Mouse (Mus musculus) limb, embryonic 13.5 days (tissue): Measurements from ENCODE around the gene Rnf115. TPM values are rescaled to one million over a fixed set of nuclear protein-coding genes. Genes with fewer than 3 reads are reported as not detected.
"Not testable (repeated sequence)": the region's sequence is repeated elsewhere in the genome, so short reads cannot be mapped to it uniquely, and the experiment has no call there.

Experiments used
- ATAC-seq: fragments of 200-750 bp; cut with Nextera tagmentation; 2 replicates; pipeline ENCODE4 v1.8.0; 2017; ENCODE audit warnings: low read depth, moderate number of reproducible peaks, moderate TSS enrichment; ENCODE audit not compliant: low FRiP score
- H3K27ac ChIP-seq: fragments of 300-500 bp; sonication (generic); 2 replicates; pipeline ENCODE4 v1.5.1; 2015; ENCODE audit warnings: inconsistent platforms, mild to moderate bottlenecking, moderate library complexity
- H3K27me3 ChIP-seq: fragments of 300-500 bp; sonication (generic); 2 replicates; pipeline ENCODE4 v1.6.1; 2015; ENCODE audit warnings: mild to moderate bottlenecking, inconsistent platforms
- H3K36me3 ChIP-seq: fragments of 300-500 bp; sonication (generic); 2 replicates; pipeline ENCODE4 v1.6.1; 2015; ENCODE audit warnings: inconsistent platforms, mild to moderate bottlenecking, moderate library complexity
- H3K4me1 ChIP-seq: fragments of 300-500 bp; sonication (generic); 2 replicates; pipeline ENCODE4 v1.6.1; 2015; ENCODE audit warnings: inconsistent platforms
- H3K4me2 ChIP-seq: fragments of 300-500 bp; sonication (generic); replicated peaks from 2 replicates; pipeline ENCODE4 v1.6.1; 2015; ENCODE audit warnings: inconsistent platforms, mild to moderate bottlenecking, moderate library complexity
- H3K4me3 ChIP-seq: fragments of 300-500 bp; sonication (generic); 2 replicates; pipeline ENCODE4 v1.5.1; 2015; ENCODE audit warnings: moderate library complexity, mild to moderate bottlenecking, inconsistent platforms
- H3K9ac ChIP-seq: fragments of 300-500 bp; sonication (generic); 2 replicates; pipeline ENCODE4 v1.6.1; 2015; ENCODE audit warnings: mild to moderate bottlenecking, inconsistent platforms
- H3K9me3 ChIP-seq: fragments of 300-500 bp; sonication (generic); 2 replicates; pipeline ENCODE4 v1.6.1; 2016; ENCODE audit warnings: inconsistent platforms
- WGBS: fragments of 180-500 bp; shearing (Covaris S2); methylation state at CpG from one replicate; pipeline ENCODE4 v1.1.7; 2015; 5-methylcytosine and 5-hydroxymethylcytosine counted together
- polyA plus RNA-seq: library from polyadenylated mRNA; unstranded; fragments of >200 nt; fragmentation: Nextera tagmentation; extraction: Ambion mirVana; gene quantifications from 2 replicates; pipeline ENCODE4 v1.2.1, GENCODE M21; 2015

The Rnf115 gene
- polyA plus RNA-seq, 1 experiment from 2014 or later: 53.1 TPM

DNA sequence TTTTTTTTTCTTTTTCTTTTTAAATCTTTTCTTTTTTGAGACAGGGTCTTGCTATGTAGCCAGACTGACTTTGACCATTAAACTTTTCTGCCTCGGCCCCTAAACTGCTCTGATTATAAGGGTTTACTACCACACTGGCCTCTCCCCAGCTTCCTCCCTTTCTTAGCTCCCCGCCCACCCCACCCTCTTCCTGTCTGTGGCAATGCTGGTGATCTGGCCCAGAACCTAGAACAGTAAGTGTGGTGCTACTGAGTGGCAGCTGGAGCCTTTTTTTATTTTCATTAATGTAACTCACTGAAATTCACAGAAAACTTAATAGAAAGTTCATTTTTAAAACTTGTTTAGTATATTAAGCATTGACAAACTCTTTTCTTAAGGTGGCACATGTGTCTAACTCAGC, 11.6 kb upstream of the Rnf115 start:
- H3K36me3 ChIP-seq: peaks cover 70% of the 10 kb centered on the region
- WGBS: 67% methylated on average over 2 of the region's 2 CpGs
- H3K9me3 ChIP-seq: no peaks in the 10 kb centered on the region
- ATAC-seq: no peak
- no peak overlapping the region for H3K9ac ChIP-seq
- H3K27ac ChIP-seq: no peak overlapping the region
- no peak overlapping the region for H3K4me3 ChIP-seq
- no peaks in the 10 kb centered on the region for H3K27me3 ChIP-seq
- H3K4me1 ChIP-seq: no peaks in the 10 kb centered on the region
- H3K4me2 ChIP-seq: no peak overlapping the region

GRCm38 (mm10) chr3:96719173-96719572, 8.3 kb upstream of the Rnf115 start:
- Histone ChIP-seq H3K4me2 (no peak overlapping the region), H3K4me3 (no peak overlapping the region), H3K27ac (no peak overlapping the region), H3K36me3 (peaks cover 70% of the 10 kb centered on the region), H3K27me3 (no peaks in the 10 kb centered on the region), H3K9me3 (no peaks in the 10 kb centered on the region), H3K9ac (no peak overlapping the region), H3K4me1 (no peaks in the 10 kb centered on the region)
- 48% methylated on average over 14 of the region's 14 CpGs for WGBS
- ATAC-seq: no peak

DNA sequence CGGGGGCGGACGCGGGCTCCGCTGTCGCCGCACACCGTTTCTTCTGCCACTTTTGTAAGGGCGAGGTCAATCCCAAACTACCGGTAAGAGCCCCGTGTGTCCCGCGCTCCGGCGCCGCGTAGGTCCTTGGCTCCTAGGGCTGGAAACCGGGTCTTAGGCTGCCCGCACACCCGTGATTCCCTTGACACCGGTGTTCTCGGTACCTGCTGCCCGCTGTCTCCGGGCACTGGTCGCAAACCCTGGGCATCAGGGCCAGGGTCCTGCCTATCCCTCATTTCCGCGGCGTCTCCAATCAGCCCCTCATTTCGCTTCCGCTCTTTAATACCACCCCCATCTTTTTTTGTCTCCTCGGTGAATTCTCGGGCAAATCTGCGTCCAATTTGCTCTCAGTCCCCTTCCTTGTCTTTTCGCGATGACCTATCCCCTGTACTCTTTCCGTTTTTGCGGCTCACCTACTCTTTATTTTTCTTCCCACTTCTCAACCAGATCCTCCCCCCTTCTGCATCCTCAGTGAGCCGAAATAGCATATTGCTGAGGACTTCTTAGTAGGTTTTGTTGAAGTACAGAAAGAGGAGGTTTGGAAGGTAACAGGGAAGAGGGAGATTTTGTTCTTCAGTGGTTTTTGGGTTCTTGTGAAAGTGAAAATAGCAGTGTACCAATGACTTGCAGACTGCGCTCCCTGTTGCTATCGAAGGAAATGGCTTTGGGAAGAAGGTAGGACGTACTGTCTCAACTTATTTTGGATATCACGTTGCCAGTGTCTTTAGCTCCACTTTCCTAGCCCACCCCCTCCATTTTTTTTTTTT, 567 bp downstream of the Rnf115 start:
- Histone ChIP-seq H3K9ac (peak overlapping the region; percentile 91), H3K4me2 (peak overlapping the region; percentile 76), H3K27me3 (no peaks in the 10 kb centered on the region), H3K4me1 (peaks cover 22% of the 10 kb centered on the region), H3K27ac (peak overlapping the region; percentile 80; the same call in 1 of the 2 replicates), H3K4me3 (peak overlapping the region; percentile 92), H3K36me3 (peaks cover 11% of the 10 kb centered on the region), H3K9me3 (no peaks in the 10 kb centered on the region)
- peak; percentile 40; the same call in 1 of the 2 replicates for ATAC-seq
- 1% methylated on average over 42 of the region's 42 CpGs for WGBS

DNA sequence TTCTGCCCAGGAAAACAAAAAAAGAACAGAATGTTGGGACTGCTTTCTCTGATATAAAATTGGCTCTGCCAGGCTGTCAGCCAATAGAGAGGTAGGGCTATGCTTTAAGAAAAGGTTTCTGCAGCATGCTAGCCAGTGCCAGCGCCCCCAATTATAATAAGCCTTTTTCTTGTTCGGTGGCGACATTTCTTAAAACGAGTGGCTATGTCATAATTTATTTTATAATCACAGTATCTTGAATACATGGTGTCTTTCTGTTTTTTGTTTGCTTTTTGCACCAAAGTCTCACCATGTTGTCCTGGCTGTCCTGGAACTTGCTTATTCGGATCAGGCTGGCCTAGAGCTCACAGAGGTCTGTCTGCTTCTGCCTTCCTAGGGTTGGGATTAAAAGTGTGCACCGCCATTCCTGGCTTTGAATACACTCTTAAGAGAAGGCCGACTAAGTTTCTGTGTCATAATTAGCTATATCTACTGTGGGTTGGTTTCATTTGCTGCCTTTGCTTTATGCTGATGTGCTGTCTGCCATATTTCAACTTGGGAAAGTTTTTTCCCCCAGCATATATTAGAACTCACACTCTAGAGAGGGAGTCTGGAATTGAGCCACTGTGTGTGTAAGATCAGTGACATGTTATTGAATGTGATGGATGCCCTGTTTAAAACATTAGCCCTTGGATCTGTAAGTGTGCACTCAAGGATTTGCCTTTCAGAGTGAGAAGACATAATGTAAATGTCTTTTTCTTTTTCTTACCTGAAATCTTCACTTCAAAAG, 1.4 kb downstream of the Rnf115 start:
- peak overlapping the region; percentile 76 for H3K4me2 ChIP-seq
- H3K36me3 ChIP-seq: peaks cover 3% of the 10 kb centered on the region
- ATAC-seq: no peak
- H3K9ac ChIP-seq: peak overlapping the region; percentile 91
- H3K4me3 ChIP-seq: peak overlapping the region; percentile 92
- WGBS: 40% methylated on average over 7 of the region's 7 CpGs
- no peak overlapping the region for H3K27ac ChIP-seq
- no peaks in the 10 kb centered on the region for H3K9me3 ChIP-seq
- no peaks in the 10 kb centered on the region for H3K27me3 ChIP-seq
- H3K4me1 ChIP-seq: peaks cover 22% of the 10 kb centered on the region

DNA sequence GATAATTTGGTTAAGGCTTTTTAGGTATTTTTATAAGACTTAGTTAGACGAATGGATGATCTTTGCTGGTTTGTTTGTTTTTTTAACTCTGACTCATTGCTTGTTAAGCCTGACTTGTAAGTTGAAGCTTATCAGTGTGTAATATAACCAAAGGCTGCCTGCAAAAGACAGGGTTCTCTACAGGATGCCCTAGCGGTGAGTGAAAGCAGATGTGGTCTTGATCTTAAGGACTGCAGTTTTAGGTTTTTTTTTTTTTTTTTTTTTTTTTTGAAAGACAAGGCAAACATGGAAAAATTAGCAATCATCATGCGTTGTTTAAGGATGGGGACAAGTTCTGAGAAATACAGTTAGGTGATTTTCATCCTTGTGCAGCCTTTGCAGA, 1.9 kb downstream of the Rnf115 start:
- no peaks in the 10 kb centered on the region for H3K36me3 ChIP-seq
- H3K4me2 ChIP-seq: peak overlapping the region; percentile 76
- peaks cover 22% of the 10 kb centered on the region for H3K4me1 ChIP-seq
- no peaks in the 10 kb centered on the region for H3K27me3 ChIP-seq
- no peak overlapping the region for H3K4me3 ChIP-seq
- no peaks in the 10 kb centered on the region for H3K9me3 ChIP-seq
- no peak for ATAC-seq
- WGBS: 45% methylated on average over 3 of the region's 3 CpGs
- H3K9ac ChIP-seq: no peak overlapping the region
- H3K27ac ChIP-seq: no peak overlapping the region

DNA sequence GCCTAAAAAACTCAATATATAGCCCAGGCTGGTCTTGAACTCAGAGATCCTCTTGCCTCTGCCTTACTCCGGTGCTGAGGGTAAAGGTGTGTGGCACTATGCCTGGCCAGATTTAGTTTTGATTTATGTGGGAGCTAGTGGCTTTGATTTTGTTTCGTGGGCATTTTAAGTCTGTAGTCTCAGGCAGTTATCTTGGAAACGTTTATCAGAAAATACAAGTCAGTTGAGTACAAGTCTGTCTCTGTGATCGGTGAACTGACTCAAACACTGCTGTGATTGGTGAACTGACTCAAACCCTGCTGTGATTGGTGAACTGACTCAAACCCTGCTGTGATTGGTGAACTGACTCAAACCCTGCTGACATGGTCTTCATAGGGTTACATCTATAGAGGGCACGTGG, 3.3 kb downstream of the Rnf115 start:
- Histone ChIP-seq H3K4me3 (no peak overlapping the region), H3K36me3 (no peaks in the 10 kb centered on the region), H3K4me1 (peaks cover 22% of the 10 kb centered on the region), H3K27ac (no peak overlapping the region), H3K9me3 (no peaks in the 10 kb centered on the region), H3K4me2 (no peak overlapping the region), H3K27me3 (no peaks in the 10 kb centered on the region), H3K9ac (no peak overlapping the region)
- WGBS: 77% methylated on average over 5 of the region's 5 CpGs
- ATAC-seq: no peak

- Histone ChIP-seq H3K4me3 (no peak overlapping the region), H3K27me3 (no peaks in the 10 kb centered on the region), H3K4me1 (peaks cover 8% of the 10 kb centered on the region), H3K9me3 (no peaks in the 10 kb centered on the region), H3K9ac (no peak overlapping the region), H3K4me2 (no peak overlapping the region), H3K36me3 (no peaks in the 10 kb centered on the region), H3K27ac (no peak overlapping the region)
- no peak for ATAC-seq
- WGBS: 100% methylated on average over 1 of the region's 1 CpGs
Observed at GRCm38 (mm10) chr3:96733984-96734383, 6.5 kb downstream of the Rnf115 start.

DNA sequence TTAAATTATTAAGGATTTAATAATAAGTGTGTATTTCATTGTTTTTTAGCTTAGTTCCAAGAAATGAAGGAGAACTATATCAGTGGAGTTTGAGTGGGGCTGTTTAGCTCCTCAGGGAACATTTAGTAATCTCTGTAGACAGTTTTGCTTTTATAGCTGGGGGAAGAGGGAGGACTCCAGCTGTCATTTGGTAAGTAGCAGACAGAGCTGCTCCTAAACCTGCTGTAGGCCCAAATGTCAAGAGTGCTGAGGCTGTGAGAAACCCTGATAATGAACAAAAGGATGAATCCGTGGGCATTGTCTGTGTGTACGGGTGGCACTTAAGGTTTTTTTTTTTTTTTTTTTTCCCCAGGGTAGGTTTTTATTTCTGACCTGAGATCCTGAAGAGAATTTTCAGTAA, 7.7 kb downstream of the Rnf115 start:
- Histone ChIP-seq H3K36me3 (no peaks in the 10 kb centered on the region), H3K9me3 (no peaks in the 10 kb centered on the region), H3K27me3 (no peaks in the 10 kb centered on the region), H3K9ac (no peak overlapping the region), H3K4me3 (no peak overlapping the region), H3K4me2 (no peak overlapping the region), H3K27ac (no peak overlapping the region), H3K4me1 (no peaks in the 10 kb centered on the region)
- no peak for ATAC-seq
- 84% methylated on average over 2 of the region's 2 CpGs for WGBS

GRCm38 (mm10) chr3:96737013-96737740, 9.7 kb downstream of the Rnf115 start:
- no peak overlapping the region for H3K9ac ChIP-seq
- H3K36me3 ChIP-seq: no peaks in the 10 kb centered on the region
- ATAC-seq: no peak
- H3K4me1 ChIP-seq: no peaks in the 10 kb centered on the region
- WGBS: 62% methylated on average over 1 of the region's 1 CpGs
- no peak overlapping the region for H3K4me3 ChIP-seq
- H3K27ac ChIP-seq: no peak overlapping the region
- no peaks in the 10 kb centered on the region for H3K27me3 ChIP-seq
- no peaks in the 10 kb centered on the region for H3K9me3 ChIP-seq
- H3K4me2 ChIP-seq: no peak overlapping the region

GRCm38 (mm10) chr3:96737995-96738394, 10.5 kb downstream of the Rnf115 start:
- Histone ChIP-seq H3K9me3 (no peaks in the 10 kb centered on the region), H3K36me3 (no peaks in the 10 kb centered on the region), H3K4me1 (no peaks in the 10 kb centered on the region), H3K27me3 (no peaks in the 10 kb centered on the region), H3K4me2 (no peak overlapping the region), H3K9ac (no peak overlapping the region), H3K4me3 (no peak overlapping the region), H3K27ac (no peak overlapping the region)
- ATAC-seq: no peak
- 80% methylated on average over 1 of the region's 1 CpGs for WGBS

DNA sequence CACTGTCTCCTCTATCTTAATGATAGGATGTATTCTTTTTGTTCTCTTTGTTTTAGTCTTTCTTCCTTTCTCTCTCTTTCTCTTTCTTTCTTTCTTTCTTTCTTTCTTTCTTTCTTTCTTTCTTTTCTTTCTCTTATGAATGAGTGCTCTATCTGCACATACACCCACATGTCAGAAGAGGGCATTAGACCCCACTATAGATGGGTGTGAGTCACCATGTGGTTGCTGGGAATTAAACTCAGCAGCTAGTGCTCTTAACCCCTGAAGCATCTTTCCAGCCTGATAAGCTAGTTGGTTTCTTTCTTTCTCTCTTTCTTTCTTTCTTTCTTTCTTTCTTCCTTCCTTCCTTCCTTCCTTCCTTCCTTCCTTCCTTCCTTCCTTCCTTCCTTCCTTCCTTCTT, 12.8 kb downstream of the Rnf115 start:
- not testable (repeated sequence) for H3K4me1 ChIP-seq, H3K36me3 ChIP-seq, ATAC-seq, H3K4me3 ChIP-seq, H3K9ac ChIP-seq, H3K4me2 ChIP-seq, H3K27me3 ChIP-seq, H3K9me3 ChIP-seq, H3K27ac ChIP-seq

GRCm38 (mm10) chr3:96744348-96744747, 16.9 kb downstream of the Rnf115 start:
- Histone ChIP-seq H3K9ac (no peak overlapping the region), H3K27ac (no peak overlapping the region), H3K36me3 (no peaks in the 10 kb centered on the region; the same call in 1 of the 2 replicates), H3K27me3 (no peaks in the 10 kb centered on the region), H3K9me3 (no peaks in the 10 kb centered on the region), H3K4me2 (no peak overlapping the region), H3K4me1 (no peaks in the 10 kb centered on the region), H3K4me3 (no peak overlapping the region)
- no peak for ATAC-seq
- WGBS: 92% methylated on average over 3 of the region's 3 CpGs
